Mouse (Mus musculus): ENCODE measurements around the gene Gse1.
A peak's percentile ranks its signal among the peaks of the same experiment; 100 is the strongest.

GRCm38 (mm10) chr8:120486477-120487376 is 258.5 kb downstream of the Gse1 start:
- TF ChIP-seq TAL1 (IDR thresholded peaks at IDR 0.05; ENCODE audit: low read length) = peak; percentile 82
- peak; percentile 66 for TF ChIP-seq GATA1 (IDR thresholded peaks at IDR 0.05; ENCODE audit: low read length)
